Mouse (Mus musculus) heart, adult 2 months (tissue): Measurements from ENCODE around the gene Tcf20.

Experiments used
- CTCF ChIP-seq: fragments of 200-600 bp; IDR thresholded peaks from 2 replicates; pipeline ENCODE4 v1.8.1; 2022; ENCODE audit warnings: antibody characterized with exemption, mild to moderate bottlenecking, moderate library complexity
- EP300 ChIP-seq: fragments of 200-500 bp; IDR thresholded peaks from 2 replicates; pipeline ENCODE4 v1.6.1; 2011; ENCODE audit warnings: low read depth, low read length, control low read depth; ENCODE audit not compliant: insufficient read depth
- POLR2A ChIP-seq: fragments of 200-500 bp; IDR thresholded peaks from 2 replicates; pipeline ENCODE4 v1.6.1; 2011; ENCODE audit warnings: mild to moderate bottlenecking, low read depth, low read length, control low read depth; ENCODE audit not compliant: insufficient read depth

DNA sequence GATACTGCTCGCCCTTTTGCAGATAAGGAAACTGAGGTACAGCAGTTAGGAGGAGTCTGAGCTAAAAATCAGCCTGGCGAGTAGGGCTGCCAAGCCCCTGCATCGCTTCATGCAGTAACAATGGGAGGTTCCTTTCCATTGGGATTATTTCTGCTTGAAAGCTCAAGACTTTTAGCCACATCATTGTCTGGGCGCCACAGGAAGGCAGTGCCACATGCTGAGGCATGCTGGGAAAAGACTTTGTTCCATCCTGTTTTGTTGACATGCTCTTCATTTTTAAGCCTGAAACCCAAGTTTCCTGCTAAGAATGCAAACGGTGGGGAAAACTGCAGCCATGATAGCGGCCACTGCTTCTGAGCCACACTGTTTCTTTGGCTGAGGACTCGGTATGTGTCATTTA lies 83.1 kb downstream of the Tcf20 start:
- TF ChIP-seq POLR2A: no peak
- no peak for TF ChIP-seq CTCF
- no peak for TF ChIP-seq EP300
